Mouse (Mus musculus) MEL (cell line): ENCODE measurements around the gene Ndufs4. TPM values are rescaled to one million over a fixed set of nuclear protein-coding genes. Genes with fewer than 3 reads are reported as not detected.

Source experiments
- DNase-seq: peaks from one replicate; pipeline ENCODE4 v3.0.0; 2011; ENCODE audit warnings: low read depth, low spot score
- H3K27ac ChIP-seq: 2 replicates; pipeline ENCODE4 v1.5.1; 2012; ENCODE audit warnings: low read depth, mild to moderate bottlenecking, control low read depth, low read length, moderate library complexity; ENCODE audit not compliant: control insufficient read depth
- H3K27me3 ChIP-seq, 2 experiments: fragments of 150-350 bp in 1 of 2; sonication (generic) in 1 of 2; 2 replicates each; pipeline ENCODE4 v1.6.1; 2012; ENCODE audit warnings: low read length in 2 of 2, mild to moderate bottlenecking in 2 of 2, improper control_type of control experiment in 1 of 2, moderate library complexity in 1 of 2; ENCODE audit not compliant: insufficient read depth in 2 of 2, control insufficient read depth in 1 of 2
- H3K36me3 ChIP-seq, 2 experiments: 2 replicates each; pipeline ENCODE4 v1.6.1; 2012 to 2014; ENCODE audit warnings: low read length in 2 of 2, improper control_type of control experiment in 1 of 2, inconsistent platforms in 1 of 2, mild to moderate bottlenecking in 1 of 2; ENCODE audit not compliant: insufficient read depth in 2 of 2, control insufficient read depth in 1 of 2
- H3K4me1 ChIP-seq, 2 experiments: fragments of 150-350 bp in 1 of 2; sonication (generic) in 1 of 2; 2 replicates each; pipeline ENCODE4 v1.6.1; 2012; ENCODE audit warnings: low read length in 2 of 2, improper control_type of control experiment in 1 of 2, mild to moderate bottlenecking in 1 of 2; ENCODE audit not compliant: insufficient read depth in 2 of 2, control insufficient read depth in 1 of 2
- H3K4me3 ChIP-seq, 2 experiments: fragments of 150-350 bp in 1 of 2; sonication (generic) in 1 of 2; 2 replicates each; pipeline ENCODE4 v1.5.1; 2012; ENCODE audit warnings: low read depth in 2 of 2, low read length in 2 of 2, mild to moderate bottlenecking in 2 of 2, moderate library complexity in 2 of 2, control low read depth in 1 of 2, improper control_type of control experiment in 1 of 2; ENCODE audit not compliant: control insufficient read depth in 1 of 2, insufficient read depth in 1 of 2
- H3K79me2 ChIP-seq: 2 replicates; pipeline ENCODE4 v1.6.1; 2012; ENCODE audit warnings: mild to moderate bottlenecking, low read length, moderate library complexity; ENCODE audit not compliant: control insufficient read depth, poor library complexity, insufficient read depth
- H3K9ac ChIP-seq: 2 replicates; pipeline ENCODE4 v1.6.1; 2012; ENCODE audit warnings: low read depth, mild to moderate bottlenecking, control low read depth, low read length, moderate library complexity; ENCODE audit not compliant: control insufficient read depth, poor library complexity, severe bottlenecking
- H3K9me3 ChIP-seq: fragments of 150-350 bp; sonication (generic); replicated peaks from 2 replicates; pipeline ENCODE4 v1.6.1; 2012; ENCODE audit warnings: mild to moderate bottlenecking, low read length, improper control_type of control experiment, moderate library complexity; ENCODE audit not compliant: insufficient read depth
- CTCF ChIP-seq, 3 experiments: IDR thresholded peaks in 2 of 3; conservative IDR thresholded peaks in 1 of 3; 2 replicates each; pipeline ENCODE4 v1.5.1; 2011 to 2012; ENCODE audit warnings: low read length in 3 of 3, low read depth in 2 of 3, mild to moderate bottlenecking in 2 of 3, improper control_type of control experiment in 1 of 3, inconsistent platforms in 1 of 3, mixed read lengths in 1 of 3, moderate library complexity in 1 of 3; ENCODE audit not compliant: control insufficient read depth in 1 of 3, insufficient read depth in 1 of 3, poor library complexity in 1 of 3, severe bottlenecking in 1 of 3
- E2F4 ChIP-seq: IDR thresholded peaks from 2 replicates; pipeline ENCODE4 v1.6.1; 2011; ENCODE audit warnings: low read depth, low read length, improper control_type of control experiment, borderline replicate concordance
- EP300 ChIP-seq, 2 experiments: IDR thresholded peaks; 2 replicates each; pipeline ENCODE4 v1.6.1; 2011; ENCODE audit warnings: improper control_type of control experiment in 2 of 2, low read length in 2 of 2, low read depth in 1 of 2, mild to moderate bottlenecking in 1 of 2
- ETS1 ChIP-seq: IDR thresholded peaks from 2 replicates; pipeline ENCODE4 v1.6.1; 2012; ENCODE audit warnings: low read depth, mild to moderate bottlenecking, inconsistent platforms, low read length, improper control_type of control experiment, moderate library complexity
- GATA1 ChIP-seq: IDR thresholded peaks from 2 replicates; pipeline ENCODE4 v1.6.1; 2011; ENCODE audit warnings: low read depth, low read length, improper control_type of control experiment
- HCFC1 ChIP-seq: IDR thresholded peaks from 2 replicates; pipeline ENCODE4 v1.6.1; 2012; ENCODE audit warnings: low read depth, mild to moderate bottlenecking, inconsistent platforms, low read length, improper control_type of control experiment, moderate library complexity
- MAFK ChIP-seq: IDR thresholded peaks from 2 replicates; pipeline ENCODE4 v1.6.1; 2011; ENCODE audit warnings: low read depth, mild to moderate bottlenecking, low read length, improper control_type of control experiment, borderline replicate concordance
- MAX ChIP-seq: IDR thresholded peaks from 2 replicates; pipeline ENCODE4 v1.6.1; 2011; ENCODE audit warnings: low read length, improper control_type of control experiment
- MAZ ChIP-seq: IDR thresholded peaks from 2 replicates; pipeline ENCODE4 v1.6.1; 2012; ENCODE audit warnings: low read depth, mild to moderate bottlenecking, inconsistent platforms, low read length, improper control_type of control experiment
- MEF2A ChIP-seq: IDR thresholded peaks from 2 replicates; pipeline ENCODE4 v1.6.1; 2014; ENCODE audit warnings: low read depth, mild to moderate bottlenecking, inconsistent platforms, low read length, improper control_type of control experiment; ENCODE audit not compliant: poor library complexity, insufficient replicate concordance, severe bottlenecking; ENCODE audit errors: extremely low read depth
- MXI1 ChIP-seq: IDR thresholded peaks from 2 replicates; pipeline ENCODE4 v1.6.1; 2011; ENCODE audit warnings: mild to moderate bottlenecking, low read depth, low read length, improper control_type of control experiment
- NELFE ChIP-seq: IDR thresholded peaks from 2 replicates; pipeline ENCODE4 v1.6.1; 2011; ENCODE audit warnings: low read depth, low read length, improper control_type of control experiment
- POLR2A ChIP-seq, 2 experiments: IDR thresholded peaks; 2 replicates each; pipeline ENCODE4 v1.6.1; 2011 to 2012; ENCODE audit warnings: low read length in 2 of 2, mild to moderate bottlenecking in 2 of 2, control low read depth in 1 of 2, improper control_type of control experiment in 1 of 2, low read depth in 1 of 2, moderate library complexity in 1 of 2; ENCODE audit not compliant: control insufficient read depth in 1 of 2, insufficient read depth in 1 of 2, poor library complexity in 1 of 2
- RAD21 ChIP-seq: IDR thresholded peaks from 2 replicates; pipeline ENCODE4 v1.6.1; 2011; ENCODE audit warnings: mild to moderate bottlenecking, low read depth, low read length, improper control_type of control experiment
- SMC3 ChIP-seq: IDR thresholded peaks from 2 replicates; pipeline ENCODE4 v1.6.1; 2011; ENCODE audit warnings: low read depth, low read length, improper control_type of control experiment
- TCF12 ChIP-seq: IDR thresholded peaks from 2 replicates; pipeline ENCODE4 v1.6.1; 2014; ENCODE audit warnings: low read depth, mild to moderate bottlenecking, inconsistent platforms, low read length, improper control_type of control experiment, moderate library complexity
- ZKSCAN1 ChIP-seq: IDR thresholded peaks from 2 replicates; pipeline ENCODE4 v1.6.1; 2012; ENCODE audit warnings: low read depth, mild to moderate bottlenecking, inconsistent platforms, low read length, improper control_type of control experiment, moderate library complexity
- ZMIZ1 ChIP-seq: IDR thresholded peaks from 2 replicates; pipeline ENCODE4 v1.6.1; 2012; ENCODE audit warnings: low read depth, mild to moderate bottlenecking, inconsistent platforms, low read length, improper control_type of control experiment, moderate library complexity
- ZNF384 ChIP-seq: IDR thresholded peaks from 2 replicates; pipeline ENCODE4 v1.6.1; 2012; ENCODE audit warnings: low read depth, mild to moderate bottlenecking, inconsistent platforms, low read length, improper control_type of control experiment
- polyA plus RNA-seq, 2 experiments: library from polyadenylated mRNA; stranded (reverse) in 1 of 2; unstranded in 1 of 2; fragments of >175 nt in 1 of 2; fragments of >200 nt in 1 of 2; gene quantifications; 2 replicates each; pipeline versions ENCODE4 v1.2.1 to v1.2.4; 2012; ENCODE audit warnings: low replicate concordance in 2 of 2, low read depth in 1 of 2; ENCODE audit not compliant: insufficient read length in 2 of 2, insufficient read depth in 1 of 2, missing spikeins in 1 of 2
- total RNA-seq: library from RNA; depleted of rRNA; stranded (reverse); fragments of 300-350 nt; gene quantifications from 2 replicates; pipeline ENCODE4 v1.2.3, GENCODE M21; 2012

The Ndufs4 gene
- total and polyA plus RNA-seq, 3 experiments, result 76.8 to 176 TPM; not detected in 1

GRCm38 (mm10) chr13:114351321-114351946, 36.6 kb downstream of the Ndufs4 start:
- peaks cover 0 to 4% of the 10 kb centered on the region in 2 experiments; a peak in 1 of 4 replicates for H3K36me3 ChIP-seq
- no peaks in the 10 kb centered on the region for H3K4me1 ChIP-seq
- no peak overlapping the region for H3K4me3 ChIP-seq
- H3K9me3 ChIP-seq, result no peaks in the 10 kb centered on the region
- no peak overlapping the region for H3K9ac ChIP-seq
- no peak overlapping the region for H3K27ac ChIP-seq
- no peak for DNase-seq
- H3K27me3 ChIP-seq, result no peaks in the 10 kb centered on the region
- H3K79me2 ChIP-seq, result no peaks in the 10 kb centered on the region; the same call in 1 of the 2 replicates
- TF ChIP-seq MEF2A (no peak), EP300 (IDR thresholded peaks at IDR 0.05; ENCODE audit: low read depth in 1 of 2, low read length in 2 of 2) (no peak), RAD21 (no peak), TCF12 (no peak), MXI1 (no peak), CTCF (IDR thresholded peaks at IDR 0.05 in 2 of 3, conservative IDR thresholded peaks at IDR 0.05 in 1 of 3; ENCODE audit: control insufficient read depth in 1 of 3, insufficient read depth in 1 of 3, low read depth in 2 of 3, low read length in 3 of 3, poor library complexity in 1 of 3, severe bottlenecking in 1 of 3) (no peak), ZMIZ1 (no peak), MAX (no peak), HCFC1 (no peak), GATA1 (no peak), MAFK (no peak), ZNF384 (no peak), E2F4 (no peak), NELFE (no peak)

GRCm38 (mm10) chr13:114344979-114345712, 42.9 kb downstream of the Ndufs4 start:
- no peaks in the 10 kb centered on the region for H3K27me3 ChIP-seq
- DNase-seq, result no peak
- H3K9me3 ChIP-seq, result no peaks in the 10 kb centered on the region
- peaks cover 0 to 8% of the 10 kb centered on the region in 2 experiments; a peak in 2 of 4 replicates for H3K36me3 ChIP-seq
- TF ChIP-seq HCFC1 (no peak), MAFK (no peak), ETS1 (no peak), SMC3 (no peak), MAZ (no peak), POLR2A (IDR thresholded peaks at IDR 0.05; ENCODE audit: control insufficient read depth in 1 of 2, insufficient read depth in 1 of 2, low read depth in 1 of 2, low read length in 2 of 2, poor library complexity in 1 of 2) (no peak), MEF2A (no peak), MAX (no peak), E2F4 (no peak), ZKSCAN1 (no peak)
- no peaks in the 10 kb centered on the region; the same call in 1 of the 2 replicates for H3K79me2 ChIP-seq
- H3K4me3 ChIP-seq, result no peak overlapping the region
- H3K9ac ChIP-seq, result no peak overlapping the region
- H3K27ac ChIP-seq, result no peak overlapping the region
- H3K4me1 ChIP-seq, result peaks cover 2 to 8% of the 10 kb centered on the region in 2 experiments; a peak in 2 of 4 replicates
